Mouse (Mus musculus) testis, postnatal 14 days (tissue): ENCODE measurements around the gene Ctnna3.

Experiments
- DNase-seq: peaks from one replicate; pipeline ENCODE4 v3.0.0; 2021; ENCODE audit warnings: low spot score

The Ctnna3 gene

GRCm38 (mm10) chr10:63947266-63947665 lies 517.4 kb downstream of the Ctnna3 start:
- no peak for DNase-seq

GRCm38 (mm10) chr10:63950867-63951266 lies 521.0 kb downstream of the Ctnna3 start:
- DNase-seq = no peak

DNA sequence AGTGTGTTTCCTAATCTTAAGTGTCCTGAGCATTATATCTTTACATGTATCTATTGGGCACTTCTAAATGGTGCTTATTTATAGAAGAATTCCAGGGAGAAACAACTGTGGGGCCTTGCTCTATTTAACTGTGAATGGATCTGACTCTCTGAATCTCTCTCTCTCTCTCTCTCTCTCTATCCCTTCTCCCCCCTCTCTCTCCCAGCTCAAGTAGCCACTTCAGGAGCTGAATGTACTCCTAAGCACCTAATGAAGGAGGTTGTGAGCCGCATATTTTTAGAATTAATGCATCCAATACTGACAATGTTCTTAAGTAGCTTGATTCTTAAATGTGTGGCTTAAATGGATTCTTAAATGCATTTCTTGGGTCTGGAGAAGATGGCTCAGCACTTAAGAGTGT lies 521.6 kb downstream of the Ctnna3 start:
- no peak for DNase-seq

- DNase-seq = peak; percentile 74
Observed at GRCm38 (mm10) chr10:63954308-63954930, 524.5 kb downstream of the Ctnna3 start.

- DNase-seq = no peak
Observed at GRCm38 (mm10) chr10:63972300-63972699, 542.4 kb downstream of the Ctnna3 start.

DNA sequence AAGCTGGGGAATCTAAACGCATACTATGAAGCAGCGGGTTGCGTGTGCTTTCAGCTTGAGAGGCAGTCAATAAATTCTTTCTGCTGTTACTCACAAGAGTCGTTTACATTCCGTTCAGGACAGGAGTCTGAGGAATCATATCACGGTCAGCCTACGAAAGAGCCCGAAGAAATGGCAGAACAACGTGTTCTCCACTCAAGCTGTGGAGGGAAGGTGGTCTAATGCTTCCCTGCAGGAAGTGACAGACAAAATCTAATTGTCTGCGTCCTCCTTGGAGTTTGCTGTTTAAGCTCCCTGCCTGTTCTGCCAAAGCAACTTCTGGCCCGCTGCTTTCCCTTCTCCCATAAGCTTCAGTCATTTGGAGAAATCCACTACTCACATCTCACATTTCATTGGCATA lies 548.2 kb downstream of the Ctnna3 start:
- no peak for DNase-seq

GRCm38 (mm10) chr10:63978535-63978934 lies 548.6 kb downstream of the Ctnna3 start:
- no peak for DNase-seq

GRCm38 (mm10) chr10:63978969-63979368 lies 549.1 kb downstream of the Ctnna3 start:
- no peak for DNase-seq

DNA sequence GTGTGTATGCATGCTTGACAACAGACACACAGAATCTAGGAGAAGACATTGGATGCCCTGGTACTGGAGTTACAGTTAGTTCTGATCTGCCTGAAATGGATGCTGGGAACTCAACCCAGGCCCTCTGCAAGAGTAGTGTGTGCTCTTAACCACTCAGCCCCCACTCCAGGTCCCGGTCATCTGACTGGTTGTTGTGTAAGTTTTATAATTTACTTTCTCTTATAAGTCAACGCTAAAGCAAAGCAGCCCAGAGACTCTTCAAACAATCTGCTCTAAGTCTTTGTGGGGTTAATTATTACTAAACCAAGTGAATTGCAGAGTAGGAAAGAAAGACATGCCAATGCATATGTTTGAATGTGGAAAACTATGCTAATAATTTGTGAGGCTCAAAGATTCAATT lies 549.5 kb downstream of the Ctnna3 start:
- no peak for DNase-seq

DNA sequence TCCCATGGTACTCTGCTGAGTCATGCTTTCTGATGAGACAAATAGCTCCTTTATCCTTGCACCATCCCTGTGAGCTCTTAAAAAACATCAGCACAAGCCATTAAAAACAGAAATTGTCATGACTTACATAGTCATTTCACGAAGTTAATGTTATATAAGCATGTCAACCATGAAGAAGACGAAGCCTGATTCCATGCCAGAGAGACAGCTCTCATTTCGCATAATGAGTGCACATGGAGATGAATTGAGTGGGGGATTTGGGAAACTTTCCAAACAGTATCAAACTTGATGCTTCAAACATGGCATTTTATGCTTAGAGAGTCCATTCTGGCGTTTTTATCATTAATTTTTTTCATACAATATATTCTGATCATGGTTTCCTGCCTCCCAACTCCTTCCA lies 555.7 kb downstream of the Ctnna3 start:
- DNase-seq = no peak

GRCm38 (mm10) chr10:63994251-63994650 lies 564.4 kb downstream of the Ctnna3 start:
- no peak for DNase-seq

DNA sequence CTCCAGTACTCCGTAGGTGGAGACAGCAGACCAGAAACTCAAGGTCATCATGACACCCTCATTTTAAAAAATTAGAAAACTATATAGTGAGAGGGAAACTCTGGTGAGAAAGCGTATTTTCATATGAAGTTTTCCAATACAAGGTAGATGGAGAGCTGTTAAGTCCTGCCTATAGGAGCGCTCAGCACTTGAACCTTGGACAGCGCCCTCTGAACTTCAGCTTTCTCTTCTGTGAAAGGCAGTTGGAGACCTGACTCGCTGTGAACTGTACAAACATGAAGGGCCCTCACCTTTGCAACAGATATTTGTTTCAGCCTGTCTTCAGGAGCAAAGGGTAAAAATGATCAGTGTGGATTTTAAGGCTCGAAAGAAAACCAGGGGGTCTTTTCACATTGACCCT lies 571.6 kb downstream of the Ctnna3 start:
- no peak for DNase-seq

DNA sequence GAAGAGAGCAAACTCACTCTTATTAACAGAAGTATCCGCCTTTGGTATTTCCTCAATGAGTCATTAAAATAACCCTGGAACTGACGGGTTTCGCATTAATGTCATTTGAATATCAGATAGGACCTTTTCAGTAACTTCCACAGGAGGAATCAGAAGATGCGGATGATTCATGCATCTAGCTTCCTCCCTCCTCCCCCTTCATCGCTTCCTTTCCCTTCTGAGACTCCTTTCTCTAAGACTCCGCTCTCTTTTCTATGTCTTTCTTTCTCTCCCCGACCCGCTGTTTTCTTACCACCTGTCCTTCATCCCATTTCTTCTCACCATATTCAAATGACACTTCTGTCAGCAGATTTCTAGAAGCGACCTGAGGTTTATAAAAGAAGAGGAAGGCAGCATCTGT lies 572.1 kb downstream of the Ctnna3 start:
- DNase-seq = no peak

GRCm38 (mm10) chr10:64020347-64020746 lies 590.4 kb downstream of the Ctnna3 start:
- DNase-seq = no peak

DNA sequence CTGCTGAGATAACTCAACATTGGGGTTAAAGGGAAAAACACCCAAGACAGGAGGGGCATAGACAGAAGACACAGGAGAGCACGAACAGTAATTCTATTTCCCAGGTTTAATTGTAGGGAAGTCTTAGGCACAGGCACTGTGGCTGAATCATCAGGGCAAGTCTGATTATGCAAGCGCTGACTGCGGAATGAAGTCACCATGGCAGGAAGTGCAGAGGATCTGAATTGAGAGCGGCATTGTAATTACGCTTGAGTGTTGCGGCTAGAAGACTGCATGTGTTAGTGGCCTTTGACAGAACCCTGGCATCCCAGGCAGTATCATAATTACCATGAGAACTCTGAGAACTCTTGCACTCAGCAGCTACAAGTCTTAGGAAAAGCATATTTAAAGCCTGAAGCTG lies 593.4 kb downstream of the Ctnna3 start:
- DNase-seq = no peak

DNA sequence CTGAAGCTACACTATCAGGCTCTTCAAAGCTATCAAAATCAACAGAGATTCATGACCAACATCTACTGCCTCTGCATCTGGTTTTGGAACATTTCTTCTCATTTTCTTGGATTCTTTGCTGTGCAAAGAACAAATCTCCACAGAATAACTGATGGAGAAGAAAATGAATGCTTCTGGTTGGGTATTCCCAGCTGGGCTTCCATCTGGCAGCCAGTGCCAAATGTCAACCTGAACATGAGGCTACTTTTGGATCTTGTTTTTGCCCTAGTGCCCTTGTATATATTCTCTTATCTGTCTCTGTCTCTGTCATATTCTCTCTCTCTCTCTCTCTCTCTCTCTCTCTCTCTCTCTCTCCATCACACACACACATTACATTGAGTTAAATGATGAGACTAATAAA lies 601.0 kb downstream of the Ctnna3 start:
- DNase-seq = no peak

DNA sequence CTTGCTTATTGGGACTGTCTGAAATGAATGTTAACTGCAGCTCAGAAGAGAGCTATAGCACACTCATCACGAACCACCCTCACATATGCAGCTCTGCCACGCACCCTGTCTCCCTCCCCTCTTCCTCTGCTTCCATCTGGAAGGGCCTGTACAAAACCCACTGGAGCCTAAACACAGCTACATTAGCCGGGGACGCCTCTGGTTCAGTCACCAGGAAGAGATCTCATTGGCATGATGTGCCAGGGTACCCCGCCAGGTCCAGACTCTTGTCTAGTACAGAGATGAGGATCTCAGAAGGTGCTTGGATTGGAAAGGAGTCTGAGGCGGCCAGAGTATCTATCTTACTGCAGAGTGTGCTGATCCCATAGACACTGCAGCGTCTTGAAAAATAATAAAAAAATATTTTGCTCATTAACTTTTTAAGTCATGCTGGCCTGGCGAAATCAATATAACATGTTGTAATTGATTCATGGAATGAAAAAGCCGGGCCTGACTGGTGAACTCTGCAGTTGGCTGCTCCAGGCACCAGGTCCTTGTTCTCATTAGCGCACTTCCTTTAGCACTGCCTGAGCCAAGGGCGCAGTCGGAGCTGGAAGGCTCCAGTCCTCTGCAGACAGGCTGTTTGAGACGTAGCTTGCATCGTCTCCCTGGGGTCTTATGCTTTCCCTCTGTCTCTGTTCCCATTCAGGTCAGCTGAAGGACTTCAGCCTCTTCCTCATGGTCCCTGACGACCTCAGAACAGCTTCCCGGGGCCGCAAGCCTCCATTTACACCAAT lies 610.0 kb downstream of the Ctnna3 start:
- no peak for DNase-seq

DNA sequence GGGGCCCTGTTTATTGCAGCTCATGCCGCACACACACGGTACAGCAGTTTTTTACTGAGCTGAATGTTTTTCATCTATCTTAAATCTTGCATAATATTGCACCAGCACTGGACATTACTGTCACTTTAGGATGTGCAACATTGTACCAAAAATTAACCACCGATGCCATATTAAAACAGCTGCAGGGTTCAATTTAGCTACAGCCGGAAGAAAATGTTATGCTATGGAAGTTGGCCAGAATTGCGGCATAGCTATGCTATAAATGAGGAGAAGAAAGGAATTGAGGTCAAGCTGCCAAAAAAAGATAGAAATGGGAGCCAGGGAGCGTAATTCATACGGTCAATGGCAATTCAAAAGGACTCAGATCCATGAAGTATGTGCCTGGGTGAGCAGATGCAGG lies 611.3 kb downstream of the Ctnna3 start:
- no peak for DNase-seq

- no peak for DNase-seq
Observed at GRCm38 (mm10) chr10:64041892-64042291, 612.0 kb downstream of the Ctnna3 start.

DNA sequence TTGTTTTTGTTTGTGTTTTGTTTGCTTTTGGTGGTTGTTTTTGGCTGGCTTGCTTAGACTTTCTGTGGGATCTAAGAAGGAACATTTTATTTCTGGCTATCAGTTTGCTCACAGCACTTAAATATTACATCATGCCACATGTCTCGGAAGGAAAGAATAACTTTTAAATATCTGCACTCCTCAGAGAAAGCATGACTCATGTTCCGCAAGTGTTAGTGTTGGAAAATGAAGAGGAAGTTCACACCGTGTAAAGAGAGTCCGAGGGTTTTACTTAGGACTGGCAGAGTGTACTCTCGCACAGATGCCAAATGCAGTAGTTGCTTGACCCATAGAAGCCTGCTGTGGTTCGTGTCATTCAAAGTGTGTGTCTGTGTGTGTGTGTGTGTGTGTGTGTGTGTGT lies 619.3 kb downstream of the Ctnna3 start:
- no peak for DNase-seq

DNA sequence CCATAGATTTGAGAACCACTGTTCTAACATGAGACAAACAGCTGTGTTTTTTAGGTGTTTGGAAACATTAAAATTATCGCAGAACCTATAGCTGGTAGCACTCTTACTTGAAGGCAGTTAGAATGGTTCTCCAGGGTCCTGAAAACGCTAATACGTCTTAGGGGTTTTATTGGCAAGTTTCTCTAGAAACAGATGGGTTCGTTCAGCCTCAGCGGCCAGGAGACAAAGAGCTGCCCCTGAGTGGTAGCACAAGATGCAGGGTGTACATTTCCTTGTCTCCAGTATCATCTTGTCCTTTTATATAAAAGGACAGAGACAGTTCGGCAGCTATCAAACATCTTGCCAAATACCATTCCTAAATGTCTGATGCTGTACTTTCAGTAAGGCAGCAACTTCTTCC lies 620.0 kb downstream of the Ctnna3 start:
- DNase-seq = no peak

- DNase-seq = no peak
Observed at GRCm38 (mm10) chr10:64063704-64064103, 633.8 kb downstream of the Ctnna3 start.

DNA sequence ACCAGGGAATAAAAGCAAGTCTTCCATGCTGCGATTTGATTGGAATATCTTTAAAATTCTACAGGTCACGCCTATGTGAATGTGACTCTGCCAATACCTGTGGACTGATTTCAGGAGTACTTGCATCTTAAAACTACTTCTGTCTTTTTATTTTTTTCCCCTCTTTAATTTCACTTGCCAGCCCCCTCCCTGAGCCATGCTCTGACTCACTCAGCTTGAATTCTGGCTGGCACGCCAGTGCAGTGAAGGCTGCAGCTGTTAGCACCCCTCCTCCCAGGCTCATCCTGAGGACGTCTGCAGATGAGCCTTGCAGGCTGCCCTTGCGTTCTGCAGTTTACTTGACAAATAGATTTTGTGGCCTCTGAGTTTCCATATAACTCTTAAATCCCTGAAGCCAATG lies 646.0 kb downstream of the Ctnna3 start:
- DNase-seq = no peak
